Mouse (Mus musculus) embryonic facial prominence, embryonic 14.5 days (tissue): ENCODE measurements around the gene Vps11. TPM values are rescaled to one million over a fixed set of nuclear protein-coding genes. Genes with fewer than 3 reads are reported as not detected.

ENCODE experiments used
- microRNA-seq: library from miRNA; unstranded; fragments of <30 nt; microRNA quantifications from one replicate; pipeline ENCODE4, GENCODE M21; 2016; ENCODE audit warnings: borderline number of aligned reads
- polyA plus RNA-seq: library from polyadenylated mRNA; unstranded; fragments of >200 nt; fragmentation: Nextera tagmentation; extraction: Ambion mirVana; gene quantifications from 2 replicates; pipeline ENCODE4 v1.2.1, GENCODE M21; 2014

Gene Vps11
- polyA plus RNA-seq, 1 experiment from 2014 or later: 24.5 TPM

Small RNA genes within 50 kb of the gene (microRNA-seq; reads per million reads assigned to microRNA genes)
- not detected for gene Gm44335
- gene Mir7085: not detected

Other genes starting within 250 kb of the Vps11 start
- gene Gm49380, start 248.2 kb downstream of the Vps11 start, polyA plus RNA-seq: 0.22 and 0.35 TPM in 2 replicates
- gene Rnf26, start 248.2 kb downstream of the Vps11 start, polyA plus RNA-seq: 61.4 and 73.4 TPM in 2 replicates
- gene Mcam, start 227.2 kb downstream of the Vps11 start, polyA plus RNA-seq: 47.0 and 47.5 TPM in 2 replicates
- gene Cbl, start 127.6 kb downstream of the Vps11 start, polyA plus RNA-seq: 15.3 and 17.1 TPM in 2 replicates
- gene Ccdc153, start 121.0 kb downstream of the Vps11 start, polyA plus RNA-seq: 0.96 and 10.0 TPM in 2 replicates
- gene Pdzd3, start 110.2 kb downstream of the Vps11 start, polyA plus RNA-seq: 0.12 and 0.15 TPM in 2 replicates
- gene Nlrx1, start 93.1 kb downstream of the Vps11 start, polyA plus RNA-seq: 9.7 and 13.2 TPM in 2 replicates
- 4.5 and 5.1 TPM in 2 replicates for gene Abcg4, start 73.1 kb downstream of the Vps11 start, polyA plus RNA-seq
- 15.6 and 18.7 TPM in 2 replicates for gene Hinfp, start 56.0 kb downstream of the Vps11 start, polyA plus RNA-seq
- gene C2cd2l, start 41.4 kb downstream of the Vps11 start, polyA plus RNA-seq: 7.3 and 9.5 TPM in 2 replicates
- 34.3 and 34.9 TPM in 2 replicates for gene Dpagt1, start 35.7 kb downstream of the Vps11 start, polyA plus RNA-seq
- 202 and 227 TPM in 2 replicates for gene H2afx, start 27.0 kb downstream of the Vps11 start, polyA plus RNA-seq
- gene Hmbs, start 17.4 kb downstream of the Vps11 start, polyA plus RNA-seq: 98.5 and 99.9 TPM in 2 replicates
- gene Hyou1, start 17.8 kb upstream of the Vps11 start, polyA plus RNA-seq: 29.6 and 30.0 TPM in 2 replicates
- gene Slc37a4, start 35.2 kb upstream of the Vps11 start, polyA plus RNA-seq: 19.0 and 20.1 TPM in 2 replicates
- gene Rps25, start 45.5 kb upstream of the Vps11 start, polyA plus RNA-seq: 2,445 and 2,627 TPM in 2 replicates
- gene Trappc4, start 45.9 kb upstream of the Vps11 start, polyA plus RNA-seq: 130 and 133 TPM in 2 replicates
- gene Ccdc84, start 56.9 kb upstream of the Vps11 start, polyA plus RNA-seq: 19.4 and 23.6 TPM in 2 replicates
- not detected in 2 replicates for gene Foxr1, start 79.5 kb upstream of the Vps11 start, polyA plus RNA-seq
- gene Upk2, start 93.3 kb upstream of the Vps11 start, polyA plus RNA-seq: 1.7 and 2.3 TPM in 2 replicates
- 16.9 and 18.7 TPM in 2 replicates for gene Bcl9l, start 121.2 kb upstream of the Vps11 start, polyA plus RNA-seq
- 0.13 and 0.35 TPM in 2 replicates for gene Cxcr5, start 200.2 kb upstream of the Vps11 start, polyA plus RNA-seq
- 16.1 and 18.2 TPM in 2 replicates for gene Ddx6, start 243.2 kb upstream of the Vps11 start, polyA plus RNA-seq